Mouse (Mus musculus): ENCODE results near the gene Gm20388. TPM values are rescaled to one million over a fixed set of nuclear protein-coding genes. Genes with fewer than 3 reads are reported as not detected.
A peak's percentile ranks its signal among the peaks of the same experiment; 100 is the strongest.

Gene Gm20388
- total RNA-seq, 2 experiments from 2014 or later, result 18.5 to 23.8 TPM

DNA sequence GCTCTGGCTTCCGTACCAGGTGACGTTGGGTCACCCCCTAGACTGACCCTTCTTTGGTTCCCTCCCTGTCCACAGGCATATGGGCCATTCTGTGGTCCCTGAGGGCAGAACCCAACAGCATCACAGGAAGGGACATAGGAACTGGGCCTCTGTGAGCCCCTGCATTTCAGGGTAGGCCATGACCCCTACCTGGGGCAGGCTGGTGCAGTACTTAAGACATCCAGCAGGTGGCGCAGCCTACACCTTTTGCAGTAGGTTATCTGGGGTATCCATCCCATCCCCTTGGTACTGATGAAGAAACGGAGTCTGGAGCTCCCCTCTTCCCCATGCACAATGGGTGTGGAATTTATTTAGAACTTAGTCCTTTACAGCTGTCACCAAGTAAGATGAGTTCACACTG lies 1783.8 kb downstream of the Gm20388 start:
- 0 out of 2 replicates have a peak, but pooled peaks have one; percentile 18 for ATAC-seq (replicated peaks; ENCODE audit: poor library complexity, severe bottlenecking)

DNA sequence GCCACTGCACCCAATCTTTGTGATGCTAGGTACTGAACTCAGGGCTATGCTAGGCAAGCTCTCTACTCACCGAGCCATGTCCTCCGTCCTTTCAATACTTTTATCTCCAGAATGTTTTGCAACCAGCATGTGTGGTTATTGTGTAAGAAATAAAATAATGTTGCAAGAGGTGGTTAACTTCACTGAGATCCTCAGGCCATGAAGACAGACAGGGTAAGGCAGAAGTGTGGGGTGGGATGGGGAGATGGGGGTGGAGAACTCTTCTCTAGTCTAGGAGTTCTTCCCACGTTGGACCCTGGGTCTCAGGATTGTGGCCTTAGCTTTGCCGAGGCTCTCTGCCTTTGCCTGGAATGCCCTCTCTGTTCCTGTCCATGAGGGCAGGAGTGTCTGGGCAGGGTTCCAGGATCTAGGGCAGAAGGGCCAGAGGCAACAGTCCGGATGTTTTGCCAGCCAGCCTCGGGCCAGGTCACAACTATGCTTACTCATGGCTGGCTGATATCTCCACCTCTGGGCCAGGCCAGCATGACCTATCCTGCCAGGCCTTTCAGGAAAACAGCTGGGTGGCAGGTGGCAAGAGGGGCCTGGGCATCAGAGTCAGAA lies 1785.0 kb downstream of the Gm20388 start:
- ATAC-seq (replicated peaks; ENCODE audit: poor library complexity, severe bottlenecking), result peak; percentile 81

DNA sequence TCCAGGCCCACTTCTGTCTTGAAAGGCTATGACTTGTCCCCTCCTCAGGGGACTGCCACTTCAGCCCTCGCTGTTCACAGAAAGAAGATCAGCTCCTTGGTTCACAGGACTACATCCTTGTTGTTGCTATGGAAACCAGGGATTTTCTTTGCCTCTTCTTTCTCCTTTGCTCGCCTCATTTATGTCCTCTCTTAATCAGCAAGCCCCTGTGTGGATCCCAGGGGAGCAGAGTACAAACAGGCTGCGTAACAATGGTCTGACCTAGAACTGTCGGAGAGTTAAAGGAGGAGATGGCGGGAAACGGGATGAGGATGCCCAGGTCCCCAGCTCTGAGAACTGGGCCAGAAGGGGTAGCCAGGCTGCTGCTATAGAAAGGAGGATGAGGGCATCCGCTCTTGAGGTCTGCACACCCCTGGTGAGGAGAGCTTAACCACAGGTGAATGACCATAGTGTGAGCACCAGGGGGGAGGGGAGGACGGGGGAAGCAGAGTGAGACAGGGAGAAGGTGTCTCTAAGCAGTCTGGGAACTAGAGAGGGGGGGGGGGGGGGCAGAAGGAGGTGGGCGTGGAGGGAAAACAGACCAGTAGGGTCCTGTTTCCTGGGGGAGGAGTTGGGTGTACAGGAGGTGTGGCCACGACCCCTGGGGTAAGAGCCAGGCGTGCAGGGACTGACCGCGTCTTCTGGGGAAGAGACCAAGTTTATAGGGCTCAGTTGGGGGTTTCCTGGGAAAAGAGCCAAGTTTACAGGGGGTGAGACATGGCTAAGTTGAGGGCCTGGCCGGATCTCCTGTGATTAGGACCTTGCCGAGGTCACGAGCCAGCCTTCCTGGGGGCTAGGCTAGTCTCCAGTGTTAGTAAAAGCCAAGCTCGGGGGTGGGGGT lies 1787.3 kb downstream of the Gm20388 start:
- ATAC-seq (replicated peaks; ENCODE audit: poor library complexity, severe bottlenecking), result no peak

DNA sequence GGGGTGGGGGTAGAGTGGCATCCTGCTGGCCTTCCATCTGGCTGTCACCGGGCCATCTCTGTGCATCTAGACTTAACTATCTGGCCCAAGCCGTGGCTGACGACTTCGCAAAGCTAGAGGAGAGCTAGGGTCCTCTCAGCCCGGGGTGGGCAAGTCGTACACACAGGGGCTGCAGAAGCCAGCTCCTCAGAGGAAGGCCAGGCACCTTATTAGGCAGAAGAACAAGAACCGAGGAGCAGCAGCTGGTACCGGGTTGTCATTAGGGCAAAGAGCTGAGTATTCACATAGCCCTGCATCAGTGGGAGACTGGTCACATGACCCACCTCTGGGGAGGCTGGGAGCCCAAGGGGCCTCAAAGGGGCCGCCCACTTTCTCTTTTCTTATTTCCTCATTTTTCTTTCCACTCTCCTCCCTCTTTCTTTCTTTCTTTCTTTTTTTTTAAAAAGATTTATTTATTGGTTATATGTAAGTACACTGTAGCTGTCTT lies 1788.0 kb downstream of the Gm20388 start:
- 0 out of 2 replicates have a peak, but pooled peaks have one; percentile 17 for ATAC-seq (replicated peaks; ENCODE audit: poor library complexity, severe bottlenecking)

DNA sequence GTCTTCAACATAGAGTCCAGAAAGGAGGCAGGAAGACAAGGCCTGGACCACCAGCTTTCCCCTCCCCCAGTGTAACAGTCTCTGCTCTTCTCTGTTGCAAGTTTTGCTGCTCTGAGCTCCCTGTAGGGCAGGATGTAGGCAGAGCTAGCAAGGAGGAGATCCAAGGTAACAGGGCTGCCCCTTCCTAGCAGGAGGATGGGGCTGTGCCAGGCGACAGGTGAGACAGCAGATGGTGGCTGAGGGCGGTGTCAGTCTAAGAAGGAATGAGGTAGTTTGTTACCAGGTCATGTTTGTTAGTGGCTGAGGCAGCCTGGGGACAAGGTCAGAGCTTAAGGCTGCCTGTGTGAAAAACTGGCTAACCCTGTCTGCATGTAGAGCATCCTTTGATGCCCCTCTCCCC lies 1789.3 kb downstream of the Gm20388 start:
- no peak for ATAC-seq (replicated peaks; ENCODE audit: poor library complexity, severe bottlenecking)

DNA sequence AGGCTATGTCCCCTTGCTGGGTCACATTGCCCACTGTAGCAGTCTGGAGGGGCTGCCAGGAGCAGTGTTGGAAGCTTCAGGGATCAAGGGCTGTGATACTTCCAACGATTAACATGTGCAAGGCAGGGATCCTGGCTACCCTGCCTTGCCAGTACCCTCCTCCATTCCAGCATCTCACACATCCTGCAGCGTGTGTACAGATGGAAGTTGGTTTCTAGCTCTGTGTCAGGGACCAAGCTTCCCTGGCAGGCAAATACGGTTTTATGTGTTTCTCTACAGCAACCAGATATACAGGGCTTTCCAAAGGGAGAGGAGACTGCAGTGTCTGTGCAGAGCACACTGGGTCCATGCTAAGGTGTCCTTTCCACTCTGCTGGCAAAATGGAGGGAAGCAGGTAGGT lies 1794.5 kb downstream of the Gm20388 start:
- no peak for ATAC-seq (replicated peaks; ENCODE audit: poor library complexity, severe bottlenecking)

DNA sequence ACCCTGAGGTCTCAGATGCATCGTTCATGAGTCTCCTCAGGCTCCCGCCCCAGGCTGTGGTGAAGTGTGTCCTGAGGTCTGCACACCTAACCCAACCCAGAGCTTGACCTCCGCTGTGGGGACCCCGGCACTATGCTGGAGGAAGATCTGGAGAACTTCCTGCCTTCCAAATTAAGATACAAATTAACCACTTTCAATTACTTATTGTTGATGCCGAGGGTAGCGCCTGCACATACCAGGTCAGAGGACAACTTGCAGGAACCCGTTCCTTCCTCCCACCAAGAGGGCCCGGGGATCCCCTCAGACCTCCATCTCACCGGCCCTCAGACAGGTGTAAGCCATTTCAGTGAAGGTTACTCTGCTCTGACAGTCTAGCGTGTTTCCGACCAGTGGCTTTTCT lies 1796.3 kb downstream of the Gm20388 start:
- no peak for ATAC-seq (replicated peaks; ENCODE audit: poor library complexity, severe bottlenecking)

DNA sequence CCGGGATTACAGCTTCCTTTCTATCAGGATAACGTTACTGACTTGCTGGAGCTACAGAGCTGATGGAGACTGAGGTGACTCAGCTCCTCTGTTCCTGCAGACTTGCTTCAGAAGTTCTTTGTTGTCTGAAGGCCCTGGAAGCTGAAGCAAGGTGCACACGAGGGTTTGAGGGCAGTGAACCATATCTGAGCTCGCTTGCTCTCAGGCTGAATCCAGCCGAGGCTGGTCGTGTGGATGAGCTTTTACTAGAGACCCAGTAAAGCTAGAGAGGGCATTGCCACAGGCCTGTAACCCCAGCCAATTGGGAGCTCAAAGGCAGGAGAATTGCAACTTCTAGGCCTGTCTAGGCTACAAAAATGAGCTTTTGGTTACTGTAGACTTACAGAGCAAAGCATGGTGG lies 1797.8 kb downstream of the Gm20388 start:
- ATAC-seq (replicated peaks; ENCODE audit: poor library complexity, severe bottlenecking), result no peak

DNA sequence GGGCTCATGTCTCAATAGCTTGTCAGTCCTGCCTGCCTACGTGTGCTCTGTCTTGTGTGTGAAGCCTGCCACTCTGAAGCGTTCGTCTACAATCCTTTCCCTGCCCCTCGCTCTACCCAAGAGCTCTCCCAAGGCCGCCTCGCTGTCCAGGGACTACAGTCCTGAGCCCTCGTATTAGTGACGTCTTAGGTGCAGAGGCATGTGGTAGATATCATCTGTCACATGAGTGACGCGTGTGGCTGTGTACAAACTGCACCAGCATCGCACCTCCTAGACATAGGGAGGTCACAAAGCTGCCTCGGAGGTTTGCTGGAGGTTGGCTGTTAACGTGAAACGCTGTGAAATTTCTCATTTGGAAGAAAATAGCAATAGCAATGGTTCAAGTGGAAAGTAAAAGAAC lies 1806.9 kb downstream of the Gm20388 start:
- no peak for ATAC-seq (replicated peaks; ENCODE audit: poor library complexity, severe bottlenecking)

DNA sequence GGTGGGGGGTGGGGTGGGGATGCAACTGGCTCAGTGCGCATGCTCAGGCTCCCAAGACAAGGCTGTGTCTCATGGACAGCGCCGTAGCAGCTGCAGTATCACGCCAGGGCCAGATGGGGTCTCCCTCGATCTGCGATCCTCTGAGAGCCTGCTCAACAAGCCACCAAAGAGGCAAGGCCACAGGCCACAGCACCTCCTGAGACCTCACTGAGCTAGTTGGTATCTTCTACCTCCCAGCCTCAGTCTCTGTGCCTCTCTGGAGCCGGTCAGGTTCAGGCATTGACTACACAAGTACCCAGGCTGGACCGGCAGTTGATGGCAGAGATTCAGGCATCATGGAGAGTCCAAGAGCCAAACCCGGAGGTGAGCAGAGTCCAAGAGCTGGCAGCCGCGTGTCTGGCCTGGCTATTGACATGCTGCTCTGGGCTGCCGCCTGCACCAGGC lies 1807.4 kb downstream of the Gm20388 start:
- ATAC-seq (replicated peaks; ENCODE audit: poor library complexity, severe bottlenecking), result peak; percentile 77

DNA sequence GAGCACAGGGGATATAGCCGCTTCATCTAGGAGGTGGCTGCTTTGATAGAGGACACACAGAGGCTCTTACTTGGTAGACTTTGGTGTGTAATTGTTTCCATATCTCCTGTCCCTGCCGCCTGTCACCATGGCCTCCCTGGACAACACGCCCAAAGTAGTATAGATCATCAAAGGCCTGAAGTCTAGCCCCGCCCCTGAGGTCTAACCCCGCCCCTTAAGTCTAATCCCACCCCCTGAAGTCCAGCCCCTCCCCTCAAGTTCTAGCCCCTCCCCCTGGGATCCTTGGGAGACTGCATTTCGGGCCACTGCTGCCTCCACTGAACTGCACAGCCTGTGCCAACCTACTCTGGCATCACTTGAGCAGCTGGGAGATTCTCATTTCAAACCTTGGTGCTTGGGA lies 1808.3 kb downstream of the Gm20388 start:
- ATAC-seq (replicated peaks; ENCODE audit: poor library complexity, severe bottlenecking), result no peak

DNA sequence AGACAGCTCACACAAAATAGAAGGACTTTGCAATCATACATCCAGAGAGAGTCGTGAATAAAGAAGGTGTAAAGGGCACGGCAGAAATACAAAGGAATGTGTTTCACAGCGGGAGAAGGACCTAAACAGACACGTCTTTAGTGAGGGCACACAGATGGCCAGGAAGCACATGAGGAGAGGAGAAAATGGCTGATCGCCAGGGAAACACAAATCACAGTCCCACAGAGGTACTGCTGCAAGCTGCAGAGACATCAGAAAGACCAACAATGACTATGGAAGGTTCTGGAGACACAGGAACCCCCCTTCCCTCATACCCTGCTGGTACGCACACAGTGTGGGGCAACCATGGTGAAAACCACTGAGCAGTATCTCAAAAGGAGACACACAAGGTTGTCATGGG lies 1810.4 kb downstream of the Gm20388 start:
- ATAC-seq (replicated peaks; ENCODE audit: poor library complexity, severe bottlenecking), result no peak

DNA sequence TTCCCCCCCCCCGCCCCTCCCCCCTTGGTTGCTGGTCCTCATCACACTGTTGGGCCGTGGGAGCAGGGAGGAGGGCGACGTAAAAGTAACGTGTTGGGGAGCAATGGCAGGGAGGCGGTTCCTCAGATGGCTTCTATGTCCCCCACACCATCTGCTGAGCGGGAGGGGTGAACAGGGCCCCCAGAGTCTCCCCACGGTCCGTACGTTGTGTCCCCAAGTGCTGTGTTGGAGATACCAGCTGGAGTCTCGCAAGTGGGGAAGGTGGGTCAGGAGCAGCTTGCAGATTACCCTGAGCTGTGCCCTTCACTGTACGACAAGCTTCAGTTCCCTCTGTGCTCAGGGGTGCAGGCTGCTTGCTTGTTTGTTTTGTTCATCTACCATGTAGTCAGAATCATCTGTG lies 1813.2 kb downstream of the Gm20388 start:
- no peak for ATAC-seq (replicated peaks; ENCODE audit: poor library complexity, severe bottlenecking)

DNA sequence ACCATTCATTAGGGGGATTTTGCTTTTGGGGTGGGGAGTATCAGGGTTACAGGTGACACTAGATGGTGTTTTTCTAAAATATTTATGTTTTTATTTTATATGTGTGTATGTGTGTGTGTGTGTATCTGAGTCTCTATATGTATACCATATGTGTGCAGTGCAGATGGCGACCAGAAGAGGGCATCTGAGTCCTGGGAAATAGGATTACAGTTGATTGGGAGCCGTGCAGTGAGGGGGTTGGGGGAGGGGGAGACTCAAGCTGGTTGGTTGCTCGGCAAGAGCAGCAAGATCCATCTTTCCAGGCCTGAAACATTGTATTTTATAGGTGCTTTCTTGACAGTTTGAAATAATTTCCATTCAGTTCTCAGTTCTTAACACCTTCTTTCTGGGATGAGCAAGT lies 1816.5 kb downstream of the Gm20388 start:
- no peak for ATAC-seq (replicated peaks; ENCODE audit: poor library complexity, severe bottlenecking)

DNA sequence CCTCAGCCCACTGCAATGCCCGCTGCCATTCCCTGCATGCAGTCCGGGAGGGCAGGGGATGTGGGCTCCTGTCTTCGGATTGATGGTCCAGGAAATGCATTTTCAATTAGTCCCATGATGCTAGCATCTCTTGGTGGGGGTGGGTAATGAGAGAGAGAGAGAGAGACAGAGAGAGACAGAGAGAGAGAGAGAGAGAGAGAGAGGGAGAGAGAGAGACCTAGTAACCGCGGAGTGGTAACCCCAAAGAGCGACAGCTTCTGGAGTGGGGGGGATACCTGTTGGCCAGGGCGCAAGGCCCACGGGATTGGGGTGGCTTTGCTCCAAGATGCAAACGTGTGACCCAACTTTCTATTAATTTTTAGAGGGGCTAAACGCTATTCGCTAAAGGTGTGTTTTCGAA lies 1818.7 kb downstream of the Gm20388 start, which contains the start of gene Jph3:
Gene Jph3 (plus strand): TSS at position 301 of the 400 bp plus-strand sequence.
- no peak for ATAC-seq (replicated peaks; ENCODE audit: poor library complexity, severe bottlenecking)

DNA sequence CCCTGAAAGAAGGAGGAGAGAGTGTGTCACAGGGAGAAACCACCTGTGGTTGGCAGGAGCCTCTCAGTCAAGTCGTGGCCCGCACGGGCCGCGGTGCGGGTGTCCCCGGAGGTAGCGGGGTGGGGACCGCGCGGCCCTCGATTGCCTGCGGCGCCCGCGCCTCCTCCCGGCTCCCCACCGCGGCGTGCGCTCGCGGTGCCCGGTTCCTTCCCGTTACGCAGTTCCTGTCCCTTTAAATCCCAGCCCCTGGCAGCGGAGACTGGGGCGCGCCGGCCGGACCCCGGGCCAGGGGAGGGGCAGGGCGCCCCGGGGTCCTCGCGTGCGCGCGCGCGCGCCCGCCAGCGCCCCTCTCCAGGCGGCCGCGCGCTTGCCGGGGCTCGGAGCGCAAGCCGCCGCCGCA lies 1819.1 kb downstream of the Gm20388 start:
- no peak for ATAC-seq (replicated peaks; ENCODE audit: poor library complexity, severe bottlenecking)

DNA sequence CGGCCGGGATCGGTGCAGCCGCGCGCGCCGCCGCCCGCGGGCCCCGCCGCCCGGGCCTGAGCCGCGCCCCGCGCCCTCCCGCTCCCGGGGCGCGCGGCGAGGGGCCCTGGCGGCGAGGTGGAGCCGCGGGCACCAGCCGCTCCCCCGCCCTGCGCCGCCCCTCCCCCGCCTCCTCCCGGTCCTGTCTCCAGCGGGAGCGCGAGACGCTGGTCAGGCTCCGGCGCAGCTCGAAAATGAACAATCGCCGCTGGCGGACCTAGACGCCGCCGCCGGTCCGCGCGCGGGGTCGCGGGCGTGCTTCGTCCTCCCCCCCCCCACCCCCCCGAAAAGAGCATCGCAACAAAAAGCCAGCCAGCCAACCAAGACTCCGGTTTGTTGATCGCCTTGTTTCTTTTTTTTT lies 1819.5 kb downstream of the Gm20388 start:
- ATAC-seq (replicated peaks; ENCODE audit: poor library complexity, severe bottlenecking), result no peak

DNA sequence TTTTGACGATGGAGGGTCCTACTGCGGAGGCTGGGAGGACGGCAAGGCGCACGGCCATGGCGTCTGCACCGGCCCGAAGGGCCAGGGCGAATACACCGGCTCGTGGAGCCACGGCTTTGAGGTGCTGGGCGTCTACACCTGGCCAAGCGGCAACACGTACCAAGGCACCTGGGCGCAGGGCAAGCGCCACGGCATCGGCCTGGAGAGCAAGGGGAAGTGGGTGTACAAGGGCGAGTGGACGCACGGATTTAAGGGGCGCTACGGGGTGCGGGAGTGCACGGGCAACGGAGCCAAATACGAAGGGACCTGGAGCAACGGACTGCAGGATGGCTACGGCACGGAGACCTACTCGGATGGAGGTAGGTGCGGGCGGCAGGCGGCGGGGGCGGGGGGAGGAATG lies 1820.0 kb downstream of the Gm20388 start:
- no peak for ATAC-seq (replicated peaks; ENCODE audit: poor library complexity, severe bottlenecking)

DNA sequence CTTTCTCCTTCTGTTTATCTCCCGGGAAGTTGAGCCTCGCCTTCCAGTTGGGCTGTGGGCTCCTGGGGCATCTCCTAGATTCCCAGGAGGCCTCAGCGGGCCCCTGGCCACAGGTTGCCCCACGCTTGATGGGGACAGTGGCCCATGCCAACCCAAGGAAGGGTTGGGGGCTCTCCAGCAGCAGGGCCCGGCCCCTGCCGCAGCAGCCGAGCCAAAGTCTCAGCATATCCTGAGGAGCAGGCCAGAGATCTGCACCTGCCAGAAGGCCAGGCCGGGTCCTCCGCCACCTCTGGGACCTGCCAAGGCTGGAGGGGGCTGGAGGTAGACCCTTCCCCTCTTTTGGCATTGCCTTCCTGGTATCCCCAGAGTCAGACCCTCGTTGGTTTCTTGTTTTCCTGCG lies 1820.4 kb downstream of the Gm20388 start:
- no peak for ATAC-seq (replicated peaks; ENCODE audit: poor library complexity, severe bottlenecking)

DNA sequence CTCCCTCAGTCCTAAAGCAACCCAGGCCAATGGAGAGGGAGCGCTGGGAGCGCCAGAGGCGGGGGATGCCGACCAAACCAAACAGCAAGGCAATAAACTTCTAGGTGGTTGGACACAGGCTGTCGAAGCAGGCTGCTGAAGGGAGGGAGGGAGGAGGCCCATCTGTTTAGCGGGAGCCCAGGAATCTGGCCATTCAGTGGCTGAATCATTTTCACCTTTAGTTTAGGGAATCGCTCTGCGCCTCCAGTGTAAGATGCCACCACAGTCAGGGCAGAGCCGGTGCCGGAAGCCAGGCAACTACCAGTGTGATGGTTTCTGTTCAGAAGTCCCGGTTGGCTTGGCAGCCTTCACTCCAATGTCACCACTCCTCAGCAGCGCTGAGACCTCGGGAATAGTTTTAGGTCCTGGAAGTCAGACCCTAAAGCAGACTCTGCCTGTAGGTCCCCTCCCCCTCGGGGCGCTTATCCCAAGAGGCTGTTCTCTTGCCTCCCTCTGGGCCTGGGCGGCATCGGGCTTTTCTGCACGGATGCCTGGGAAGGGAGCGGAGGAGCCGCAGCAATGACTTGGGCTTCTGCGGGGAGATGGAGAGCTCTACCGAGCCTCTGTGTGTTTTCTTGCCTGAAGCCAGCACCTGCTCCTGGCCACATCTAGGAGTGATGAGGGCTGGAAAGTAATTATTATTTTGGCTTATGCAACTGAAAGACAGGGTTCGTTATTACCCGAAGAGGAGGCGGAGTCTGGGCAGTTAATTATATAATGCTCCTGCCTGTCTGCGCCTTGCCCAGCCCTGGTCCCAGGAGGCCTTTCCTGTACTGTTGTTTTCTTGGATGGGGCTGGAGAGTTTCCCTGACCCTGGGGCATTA lies 1821.1 kb downstream of the Gm20388 start:
- ATAC-seq (replicated peaks; ENCODE audit: poor library complexity, severe bottlenecking), result no peak

DNA sequence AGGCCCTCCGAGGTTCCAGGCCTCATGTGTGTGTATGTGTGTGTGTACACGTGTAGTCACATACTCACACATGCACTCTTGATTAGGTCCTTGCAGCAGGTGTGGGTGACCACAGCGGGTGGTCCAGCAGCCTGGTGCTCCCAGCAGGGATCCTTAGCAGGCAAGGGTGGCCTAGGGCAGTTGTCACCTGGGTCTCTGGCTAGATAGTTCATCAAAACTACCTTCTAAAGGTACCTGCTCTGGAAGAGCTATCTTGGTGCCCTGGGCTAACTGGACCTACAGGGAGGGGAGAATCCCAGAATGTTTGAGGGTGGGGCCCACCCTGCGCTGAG lies 1821.7 kb downstream of the Gm20388 start:
- ATAC-seq (replicated peaks; ENCODE audit: poor library complexity, severe bottlenecking), result no peak
